Mouse (Mus musculus) hindbrain, embryonic 11.5 days (tissue): ENCODE results near the gene Tmem239. TPM values are rescaled to one million over a fixed set of nuclear protein-coding genes. Genes with fewer than 3 reads are reported as not detected.
"Not testable (repeated sequence)": the region's sequence is repeated elsewhere in the genome, so short reads cannot be mapped to it uniquely, and the experiment has no call there.

ENCODE experiments used
- ATAC-seq: fragments of 200-750 bp; cut with Nextera tagmentation; 2 replicates; pipeline ENCODE4 v1.8.0; 2017; ENCODE audit warnings: mild to moderate bottlenecking, moderate TSS enrichment, moderate library complexity; ENCODE audit not compliant: low FRiP score
- DNase-seq: peaks from one replicate; pipeline ENCODE4 v3.0.0-alpha.2; 2015; ENCODE audit warnings: low spot score
- H3K27ac ChIP-seq: fragments of 300-500 bp; sonication (generic); 2 replicates; pipeline ENCODE4 v1.5.1; 2014; ENCODE audit warnings: mild to moderate bottlenecking, low read depth, low read length
- H3K27me3 ChIP-seq: fragments of 300-500 bp; sonication (generic); 2 replicates; pipeline ENCODE4 v1.6.1; 2014; ENCODE audit warnings: mild to moderate bottlenecking, low read length, moderate library complexity, mixed read lengths; ENCODE audit not compliant: control insufficient read depth, insufficient read depth
- H3K36me3 ChIP-seq: fragments of 300-500 bp; sonication (generic); 2 replicates; pipeline ENCODE4 v1.6.1; 2014; ENCODE audit warnings: mild to moderate bottlenecking, low read length, moderate library complexity, mixed read lengths; ENCODE audit not compliant: control insufficient read depth, insufficient read depth
- H3K4me1 ChIP-seq: fragments of 300-500 bp; sonication (generic); replicated peaks from 2 replicates; pipeline ENCODE4 v1.6.1; 2014; ENCODE audit warnings: low read length, mixed read lengths; ENCODE audit not compliant: control insufficient read depth, insufficient read depth
- H3K4me2 ChIP-seq: fragments of 300-500 bp; sonication (generic); replicated peaks from 2 replicates; pipeline ENCODE4 v1.6.1; 2014; ENCODE audit warnings: mild to moderate bottlenecking, low read depth, low read length
- H3K4me3 ChIP-seq: fragments of 300-500 bp; sonication (generic); 2 replicates; pipeline ENCODE4 v1.5.1; 2014; ENCODE audit warnings: low read depth, low read length
- H3K9ac ChIP-seq: fragments of 300-500 bp; sonication (generic); 2 replicates; pipeline ENCODE4 v1.6.1; 2014; ENCODE audit warnings: low read depth, low read length
- H3K9me3 ChIP-seq: fragments of 300-500 bp; sonication (generic); 2 replicates; pipeline ENCODE4 v1.6.1; 2016; ENCODE audit warnings: low read length; ENCODE audit not compliant: control insufficient read depth
- WGBS: fragments of 180-500 bp; shearing (Covaris S2); extraction: QIAGEN DNeasy Blood & Tissue Kit; methylation state at CpG from one replicate; pipeline ENCODE4 v1.1.7; 2014; 5-methylcytosine and 5-hydroxymethylcytosine counted together
- polyA plus RNA-seq: library from polyadenylated mRNA; unstranded; fragments of >200 nt; fragmentation: Nextera tagmentation; extraction: Ambion mirVana; gene quantifications from 2 replicates; pipeline ENCODE4 v1.2.1, GENCODE M21; 2014

The Tmem239 gene
- not detected in 2 replicates for polyA plus RNA-seq

GRCm38 (mm10) chr2:130406178-130406577 lies at the start of gene Tmem239:
Gene Tmem239 (plus strand): TSS chr2:130406478.
- Histone ChIP-seq H3K4me2 (no peak within 1 kb of the TSS), H3K4me3 (no peak within 1 kb of the TSS), H3K9me3 (no peaks in the 10 kb centered on the region), H3K4me1 (no peaks in the 10 kb centered on the region), H3K27ac (no peak within 1 kb of the TSS), H3K36me3 (no peaks in the 10 kb centered on the region), H3K27me3 (no peaks in the 10 kb centered on the region), H3K9ac (no peak within 1 kb of the TSS)
- ATAC-seq (no peak), DNase-seq (no peak)
- WGBS, result 75% methylated on average over 2 of the region's 2 CpGs

- ATAC-seq, result no peak
- Histone ChIP-seq H3K4me2 (no peak overlapping the region), H3K4me1 (no peaks in the 10 kb centered on the region), H3K4me3 (no peak overlapping the region), H3K27me3 (peaks cover 35% of the 10 kb centered on the region), H3K36me3 (no peaks in the 10 kb centered on the region), H3K9ac (no peak overlapping the region), H3K27ac (no peak overlapping the region), H3K9me3 (no peaks in the 10 kb centered on the region)
- no peak for DNase-seq
- WGBS, result 93% methylated on average over 5 of the region's 5 CpGs
Measured at GRCm38 (mm10) chr2:130357551-130357950, 48.7 kb upstream of the Tmem239 start.

- no peak for DNase-seq
- H3K27ac ChIP-seq, result no peak overlapping the region
- H3K4me1 ChIP-seq, result no peaks in the 10 kb centered on the region
- H3K9ac ChIP-seq, result no peak overlapping the region
- WGBS, result 23% methylated on average over 5 of the region's 5 CpGs
- H3K36me3 ChIP-seq, result no peaks in the 10 kb centered on the region
- H3K4me3 ChIP-seq, result no peak overlapping the region
- H3K27me3 ChIP-seq, result peaks cover 45% of the 10 kb centered on the region
- H3K9me3 ChIP-seq, result no peaks in the 10 kb centered on the region
- H3K4me2 ChIP-seq, result no peak overlapping the region
- ATAC-seq, result no peak
Measured at GRCm38 (mm10) chr2:130358852-130359251, 47.4 kb upstream of the Tmem239 start.

GRCm38 (mm10) chr2:130362511-130363026 lies 43.7 kb upstream of the Tmem239 start:
- H3K9me3 ChIP-seq, result no peaks in the 10 kb centered on the region
- no peaks in the 10 kb centered on the region for H3K36me3 ChIP-seq
- no peak overlapping the region for H3K9ac ChIP-seq
- 0 out of 2 replicates have a peak overlapping the region, but pooled peaks have one; percentile 6 for H3K4me2 ChIP-seq
- WGBS, result 2% methylated on average over 14 of the region's 14 CpGs
- DNase-seq (peak; percentile 72), ATAC-seq (0 out of 2 replicates have a peak, but pooled peaks have one; percentile 17)
- H3K4me1 ChIP-seq, result 0 out of 2 replicates have a peak, but pooled peaks cover 3% of the 10 kb centered on the region
- H3K4me3 ChIP-seq, result no peak overlapping the region
- H3K27ac ChIP-seq, result no peak overlapping the region
- H3K27me3 ChIP-seq, result peaks cover 50% of the 10 kb centered on the region

- Histone ChIP-seq H3K4me3 (peak overlapping the region; percentile 18), H3K27ac (no peak overlapping the region), H3K4me2 (peak overlapping the region; percentile 38), H3K9ac (peak overlapping the region; percentile 3; the same call in 1 of the 2 replicates), H3K27me3 (peaks cover 36% of the 10 kb centered on the region), H3K4me1 (0 out of 2 replicates have a peak, but pooled peaks cover 3% of the 10 kb centered on the region), H3K9me3 (no peaks in the 10 kb centered on the region), H3K36me3 (no peaks in the 10 kb centered on the region)
- DNase-seq (peak; percentile 44), ATAC-seq (peak; percentile 40; the same call in 1 of the 2 replicates)
- 6% methylated on average over 29 of the region's 30 CpGs for WGBS
Measured at GRCm38 (mm10) chr2:130365211-130366094, 40.8 kb upstream of the Tmem239 start.

- 0 out of 2 replicates have a peak, but pooled peaks cover 3% of the 10 kb centered on the region for H3K4me1 ChIP-seq
- 76% methylated on average over 4 of the region's 4 CpGs for WGBS
- H3K27ac ChIP-seq, result no peak overlapping the region
- no peak for DNase-seq
- no peaks in the 10 kb centered on the region for H3K36me3 ChIP-seq
- H3K27me3 ChIP-seq, result peaks cover 17% of the 10 kb centered on the region
- no peak for ATAC-seq
- H3K4me2 ChIP-seq, result no peak overlapping the region
- H3K4me3 ChIP-seq, result no peak overlapping the region
- no peak overlapping the region for H3K9ac ChIP-seq
- H3K9me3 ChIP-seq, result no peaks in the 10 kb centered on the region
Measured at GRCm38 (mm10) chr2:130367386-130367785, 38.9 kb upstream of the Tmem239 start.

GRCm38 (mm10) chr2:130373026-130373425 lies 33.3 kb upstream of the Tmem239 start:
- H3K4me3 ChIP-seq, H3K36me3 ChIP-seq, ATAC-seq, H3K9ac ChIP-seq, H3K27ac ChIP-seq, H3K9me3 ChIP-seq, DNase-seq, H3K4me1 ChIP-seq, H3K27me3 ChIP-seq, H3K4me2 ChIP-seq: not testable (repeated sequence)
- WGBS, result 68% methylated on average over 1 of the region's 1 CpGs

- H3K4me3 ChIP-seq, result no peak overlapping the region
- H3K4me1 ChIP-seq, result no peaks in the 10 kb centered on the region
- H3K9ac ChIP-seq, result no peak overlapping the region
- H3K4me2 ChIP-seq, result no peak overlapping the region
- H3K27me3 ChIP-seq, result no peaks in the 10 kb centered on the region
- no peaks in the 10 kb centered on the region for H3K36me3 ChIP-seq
- 78% methylated on average over 4 of the region's 4 CpGs for WGBS
- no peak for ATAC-seq
- DNase-seq, result no peak
- H3K27ac ChIP-seq, result no peak overlapping the region
- H3K9me3 ChIP-seq, result no peaks in the 10 kb centered on the region
Measured at GRCm38 (mm10) chr2:130374951-130375350, 31.3 kb upstream of the Tmem239 start.
